Mouse (Mus musculus) heart, embryonic 13.5 days (tissue): Measurements from ENCODE around the gene Gm5168. TPM values are rescaled to one million over a fixed set of nuclear protein-coding genes. Genes with fewer than 3 reads are reported as not detected.
"Not testable (repeated sequence)": the region's sequence is repeated elsewhere in the genome, so short reads cannot be mapped to it uniquely, and the experiment has no call there.

ENCODE experiments used
- ATAC-seq: fragments of 200-750 bp; cut with Nextera tagmentation; 2 replicates; pipeline ENCODE4 v1.8.0; 2017; ENCODE audit warnings: moderate TSS enrichment; ENCODE audit not compliant: insufficient number of reproducible peaks, low FRiP score, low TSS enrichment; ENCODE audit errors: extremely low read depth
- H3K27ac ChIP-seq: fragments of 300-500 bp; sonication (generic); replicated peaks from 2 replicates; pipeline ENCODE4 v1.5.1; 2015; ENCODE audit warnings: moderate library complexity, mild to moderate bottlenecking, inconsistent platforms
- H3K27me3 ChIP-seq: fragments of 300-500 bp; sonication (generic); replicated peaks from 2 replicates; pipeline ENCODE4 v1.6.1; 2015; ENCODE audit warnings: mild to moderate bottlenecking, inconsistent platforms
- H3K36me3 ChIP-seq: fragments of 300-500 bp; sonication (generic); 2 replicates; pipeline ENCODE4 v1.6.1; 2015; ENCODE audit warnings: mild to moderate bottlenecking, inconsistent platforms
- H3K4me1 ChIP-seq: fragments of 300-500 bp; sonication (generic); 2 replicates; pipeline ENCODE4 v1.6.1; 2015; ENCODE audit warnings: inconsistent platforms
- H3K4me2 ChIP-seq: fragments of 300-500 bp; sonication (generic); 2 replicates; pipeline ENCODE4 v1.6.1; 2015; ENCODE audit warnings: inconsistent platforms, mild to moderate bottlenecking, moderate library complexity
- H3K4me3 ChIP-seq: fragments of 300-500 bp; sonication (generic); 2 replicates; pipeline ENCODE4 v1.5.1; 2015; ENCODE audit warnings: moderate library complexity, mild to moderate bottlenecking, inconsistent platforms
- H3K9ac ChIP-seq: fragments of 300-500 bp; sonication (generic); 2 replicates; pipeline ENCODE4 v1.6.1; 2015; ENCODE audit warnings: inconsistent platforms, mild to moderate bottlenecking, moderate library complexity
- H3K9me3 ChIP-seq: fragments of 300-500 bp; sonication (generic); 2 replicates; pipeline ENCODE4 v1.6.1; 2016; ENCODE audit warnings: inconsistent platforms
- WGBS: fragments of 180-500 bp; shearing (Covaris S2); methylation state at CpG from one replicate; pipeline ENCODE4 v1.1.7; 2015; ENCODE audit warnings: mixed read lengths; 5-methylcytosine and 5-hydroxymethylcytosine counted together
- polyA plus RNA-seq: library from polyadenylated mRNA; unstranded; fragments of >200 nt; fragmentation: Nextera tagmentation; extraction: Ambion mirVana; gene quantifications from 2 replicates; pipeline ENCODE4 v1.2.1, GENCODE M21; 2015

The Gm5168 gene
- not detected in 2 replicates for polyA plus RNA-seq

GRCm38 (mm10) chrX:26050941-26051340, at the start of gene Gm5168:
TSS of gene Gm5168 (minus strand) at chrX:26051041.
- H3K36me3 ChIP-seq, H3K9me3 ChIP-seq, H3K27ac ChIP-seq, H3K27me3 ChIP-seq, H3K9ac ChIP-seq, H3K4me3 ChIP-seq, H3K4me2 ChIP-seq, H3K4me1 ChIP-seq, ATAC-seq: not testable (repeated sequence)
- no CpG with 5 or more reads among the region's 3 CpGs for WGBS

Other genes with a start within 250 kb of the Gm5168 start
- gene Gm2012, start 180.3 kb upstream of the Gm5168 start, polyA plus RNA-seq = not detected in 2 replicates